Mouse (Mus musculus) cortical plate, adult 2 months (tissue): Measurements from ENCODE around the gene Shc2.

Experiments used
- CTCF ChIP-seq: fragments of 200-500 bp; IDR thresholded peaks from 2 replicates; pipeline ENCODE4 v1.5.1; 2011; ENCODE audit warnings: mild to moderate bottlenecking, control low read depth, low read length; ENCODE audit not compliant: insufficient read depth; ENCODE audit errors: extremely low read depth
- POLR2A ChIP-seq: fragments of 200-500 bp; IDR thresholded peaks from 2 replicates; pipeline ENCODE4 v1.6.1; 2011; ENCODE audit warnings: mild to moderate bottlenecking, low read length, control low read depth; ENCODE audit not compliant: insufficient read depth; ENCODE audit errors: extremely low read depth

GRCm38 (mm10) chr10:79571314-79571713, 66.4 kb downstream of the Shc2 start:
- TF ChIP-seq CTCF (no peak), POLR2A (no peak)
